7 mouse cellular contexts compared by ENCODE assay signal in genomic region chr14:20930481-20931391, GRCm38 (mm10). TPM values are rescaled to one million over a fixed set of nuclear protein-coding genes. Genes with fewer than 3 reads are reported as not detected.
DNase-seq lines count a peak whose midpoint lies in the region; ATAC-seq lines count a peak whose summit lies in the region.

No protein-coding gene starts in this region.

- 2% methylated on average over 8 of the region's 8 CpGs for WGBS in heart, embryonic 14.5 days
- WGBS in limb, embryonic 10.5 days, result 30% methylated on average over 8 of the region's 8 CpGs
- WGBS in midbrain, embryonic 14.5 days, result 52% methylated on average over 8 of the region's 8 CpGs

- H3K4me3 ChIP-seq in heart, embryonic 14.5 days (ENCODE audit: control insufficient read depth in 1 of 2, insufficient read depth in 1 of 2, low read depth in 1 of 2, low read length in 2 of 2), result peak overlapping the region; percentile 69 to 88
- H3K4me3 ChIP-seq in limb, embryonic 10.5 days, result peak overlapping the region; percentile 91
- H3K4me3 ChIP-seq in midbrain, embryonic 14.5 days (replicated peaks; ENCODE audit: low read depth, low read length), result peak overlapping the region; percentile 80

- peak overlapping the region; percentile 83 for H3K4me2 ChIP-seq in heart, embryonic 14.5 days (ENCODE audit: low read length)
- H3K4me2 ChIP-seq in midbrain, embryonic 14.5 days (ENCODE audit: low read length), result peak overlapping the region; percentile 70

- no peak for ATAC-seq in heart, embryonic 14.5 days (ENCODE audit: insufficient number of reproducible peaks, insufficient read depth, low FRiP score, low read depth)
- ATAC-seq in midbrain, embryonic 14.5 days (ENCODE audit: low FRiP score, low TSS enrichment), result no peak
- no peak for ATAC-seq in erythroid progenitor cell, adult 5-6 weeks (replicated peaks; ENCODE audit: low FRiP score, poor library complexity, severe bottlenecking)

- H3K27me3 ChIP-seq in heart, embryonic 14.5 days (ENCODE audit: control insufficient read depth, insufficient read depth, low read length), result no peaks in the 10 kb centered on the region
- no peaks in the 10 kb centered on the region for H3K27me3 ChIP-seq in limb, embryonic 10.5 days (ENCODE audit: low read depth, poor library complexity, severe bottlenecking)
- no peaks in the 10 kb centered on the region for H3K27me3 ChIP-seq in midbrain, embryonic 14.5 days (ENCODE audit: control insufficient read depth, insufficient read depth, low read length)

- peak overlapping the region; percentile 90 to 94 for H3K27ac ChIP-seq in heart, embryonic 14.5 days (replicated peaks in 1 of 2; ENCODE audit: control insufficient read depth in 1 of 2, insufficient read depth in 1 of 2, low read depth in 2 of 2, low read length in 2 of 2)
- H3K27ac ChIP-seq in limb, embryonic 10.5 days, result peak overlapping the region; percentile 94
- no peak overlapping the region for H3K27ac ChIP-seq in midbrain, embryonic 14.5 days (replicated peaks; ENCODE audit: low read depth, low read length)

- peak overlapping the region; percentile 93 for H3K9ac ChIP-seq in heart, embryonic 14.5 days (ENCODE audit: low read length)
- H3K9ac ChIP-seq in midbrain, embryonic 14.5 days (replicated peaks; ENCODE audit: low read length), result peak overlapping the region; percentile 73

- DNase-seq in NIH3T3 (ENCODE audit: low read depth), result peak; percentile 58
- DNase-seq in cerebellum, adult 9-10 months, result peak; percentile 36
- DNase-seq in limb, embryonic 10.5 days (ENCODE audit: low spot score), result peak; percentile 39
- no peak for DNase-seq in midbrain, embryonic 14.5 days
- DNase-seq in urinary bladder, postnatal 36 days (ENCODE audit: low spot score in 2 of 2), result no peak

- H3K36me3 ChIP-seq in heart, embryonic 14.5 days (ENCODE audit: control insufficient read depth, insufficient read depth, low read length), result no peaks in the 10 kb centered on the region
- H3K36me3 ChIP-seq in limb, embryonic 10.5 days, result no peaks in the 10 kb centered on the region
- H3K36me3 ChIP-seq in midbrain, embryonic 14.5 days (ENCODE audit: control insufficient read depth, insufficient read depth, low read length), result no peaks in the 10 kb centered on the region

- peaks cover 0 to 32% of the 10 kb centered on the region in 2 experiments; a peak in 2 of 4 replicates for H3K4me1 ChIP-seq in heart, embryonic 14.5 days (ENCODE audit: control insufficient read depth in 2 of 2, insufficient read depth in 2 of 2, low read length in 2 of 2)
- peaks cover 31% of the 10 kb centered on the region for H3K4me1 ChIP-seq in limb, embryonic 10.5 days
- peaks cover 10% of the 10 kb centered on the region for H3K4me1 ChIP-seq in midbrain, embryonic 14.5 days (ENCODE audit: control insufficient read depth, insufficient read depth, low read length)

- H3K9me3 ChIP-seq in heart, embryonic 14.5 days (ENCODE audit: control insufficient read depth, low read length), result no peaks in the 10 kb centered on the region
- no peaks in the 10 kb centered on the region for H3K9me3 ChIP-seq in limb, embryonic 10.5 days (replicated peaks)
- H3K9me3 ChIP-seq in midbrain, embryonic 14.5 days (ENCODE audit: control insufficient read depth, low read length), result no peaks in the 10 kb centered on the region

RNA-seq across cellular contexts. Expression of gene Vcl, which starts 1.5 kb away (rescaled TPM):
- polyA plus RNA-seq in heart, embryonic 14.5 days (2014; fragmentation: Nextera tagmentation; extraction: Ambion mirVana), result 100.0 and 113 TPM in 2 replicates
- polyA plus RNA-seq in limb, embryonic 10.5 days (2016; fragmentation: Nextera tagmentation; extraction: Ambion mirVana), result 38.2 and 42.4 TPM in 2 replicates
- polyA plus RNA-seq in midbrain, embryonic 14.5 days (2014; fragmentation: Nextera tagmentation; extraction: Ambion mirVana), result 6.5 and 14.3 TPM in 2 replicates
- 37.5 and 45.3 TPM in 2 replicates for total RNA-seq in erythroid progenitor cell, adult 5-6 weeks (2015; ENCODE audit: low replicate concordance)
- 32.4 and 38.9 TPM in 2 replicates for total RNA-seq in erythroid progenitor cell, adult 5-6 weeks (2017; ENCODE audit: low replicate concordance)

Comparison
In these comparisons a context has a peak if more than half of its experiments do, and no peak if none do; other contexts are left out.
1. DNase-seq: peak in NIH3T3 (single experiment), cerebellum, adult 9-10 months (single experiment) and limb, embryonic 10.5 days (single experiment); none in midbrain, embryonic 14.5 days (single experiment) and urinary bladder, postnatal 36 days (0 of 2).
2. Peak in every context shown above with its lines, with median percentiles within 50 percentile points of each other: H3K4me3 ChIP-seq.